Mouse (Mus musculus): ENCODE data around the gene 4933402J07Rik.

- TF ChIP-seq POLR2A (IDR thresholded peaks at IDR 0.05; ENCODE audit: borderline replicate concordance, low read depth, low read length) (no peak), CTCF (IDR thresholded peaks at IDR 0.05; ENCODE audit: low read depth, low read length) (no peak)
These were observed 7.2 kb downstream of the 4933402J07Rik start for GRCm38 (mm10) chr8:87570880-87571279.
